Mouse (Mus musculus): ENCODE measurements around the gene Zfp541.

- TF ChIP-seq POLR2A (IDR thresholded peaks at IDR 0.05; ENCODE audit: borderline replicate concordance, control insufficient read depth, low read depth, low read length) (peak; percentile 71), CTCF (IDR thresholded peaks at IDR 0.05; ENCODE audit: control insufficient read depth, insufficient read depth, low read length) (no peak)
These were observed 14.1 kb upstream of the Zfp541 start, which contains the start of gene Bicra for GRCm38 (mm10) chr7:16047338-16048146.
